Comparison of ENCODE assay signal across 19 mouse cellular contexts in the genomic region with DNA sequence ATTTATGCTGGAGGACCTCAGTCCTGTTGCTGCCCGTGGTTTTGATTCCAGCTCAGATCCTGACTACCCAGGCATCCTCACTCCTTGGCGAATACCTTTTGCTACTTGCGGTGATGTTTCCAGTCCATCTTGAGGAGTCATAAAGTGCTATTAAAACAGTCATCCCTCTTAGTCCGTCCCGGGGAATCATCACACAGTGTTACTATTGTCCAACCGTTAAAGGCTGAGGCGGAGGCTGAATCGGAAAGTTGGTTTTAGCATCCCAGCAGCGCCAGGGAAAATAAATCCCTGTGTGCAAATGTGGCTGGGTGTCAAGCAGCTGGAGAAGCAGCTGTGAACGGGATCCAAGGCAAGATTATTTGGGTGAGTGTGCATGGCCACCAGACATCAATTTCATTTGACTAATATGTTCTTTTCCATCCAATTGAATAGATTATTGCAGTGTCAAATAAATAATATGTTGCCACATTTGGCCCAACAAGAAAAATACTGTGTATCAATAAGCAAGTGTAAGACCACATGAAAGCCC.
DNase-seq lines count a peak whose midpoint lies in the region; ATAC-seq and TF ChIP-seq lines count a peak whose summit lies in the region.
"Had no signal": no experiment of that assay in that cellular context is flagged by ENCODE, and none has a peak within 500 bp of the region (broad histone marks: within the 10 kb centered on the region; RNA-seq: fewer than 3 reads in every experiment).

No protein-coding gene starts in this region.

- H3K27me3 ChIP-seq in heart, embryonic 12.5 days (replicated peaks): peaks cover 17% of the 10 kb centered on the region
- no peaks in the 10 kb centered on the region for H3K27me3 ChIP-seq in neural tube, embryonic 15.5 days (replicated peaks)
- no peaks in the 10 kb centered on the region for H3K27me3 ChIP-seq in forebrain, embryonic 12.5 days
- H3K27me3 ChIP-seq in intestine, embryonic 15.5 days (replicated peaks): no peaks in the 10 kb centered on the region
- H3K27me3 ChIP-seq: forebrain, embryonic 13.5 days; hindbrain, embryonic 15.5 days; kidney, embryonic 15.5 days; liver, embryonic 15.5 days had no signal

- H3K36me3 ChIP-seq in heart, embryonic 12.5 days: no peaks in the 10 kb centered on the region
- no peaks in the 10 kb centered on the region for H3K36me3 ChIP-seq in neural tube, embryonic 15.5 days
- H3K36me3 ChIP-seq in forebrain, embryonic 12.5 days (replicated peaks): no peaks in the 10 kb centered on the region
- no peaks in the 10 kb centered on the region for H3K36me3 ChIP-seq in intestine, embryonic 15.5 days
- H3K36me3 ChIP-seq: embryonic facial prominence, embryonic 10.5 days; hindbrain, embryonic 15.5 days; kidney, embryonic 15.5 days; liver, embryonic 15.5 days; midbrain, embryonic 10.5 days had no signal

- H3K9me3 ChIP-seq in heart, embryonic 12.5 days (replicated peaks): no peaks in the 10 kb centered on the region
- no peaks in the 10 kb centered on the region for H3K9me3 ChIP-seq in neural tube, embryonic 15.5 days (replicated peaks)
- no peaks in the 10 kb centered on the region for H3K9me3 ChIP-seq in forebrain, embryonic 12.5 days
- H3K9me3 ChIP-seq in intestine, embryonic 15.5 days: no peaks in the 10 kb centered on the region
- H3K9me3 ChIP-seq: embryonic facial prominence, embryonic 10.5 days; forebrain, embryonic 13.5 days; hindbrain, embryonic 15.5 days; kidney, embryonic 15.5 days; liver, embryonic 15.5 days; midbrain, embryonic 10.5 days had no signal

- TF ChIP-seq POLR2A in brain, embryonic 14.5 days (IDR thresholded peaks at IDR 0.05; ENCODE audit: borderline replicate concordance, extremely low read depth, insufficient read depth, insufficient read length, poor library complexity, severe bottlenecking): no peak

- no peaks in the 10 kb centered on the region for H3K4me1 ChIP-seq in heart, embryonic 12.5 days (replicated peaks)
- no peaks in the 10 kb centered on the region for H3K4me1 ChIP-seq in neural tube, embryonic 15.5 days
- H3K4me1 ChIP-seq in forebrain, embryonic 12.5 days: no peaks in the 10 kb centered on the region
- H3K4me1 ChIP-seq in intestine, embryonic 15.5 days (replicated peaks): no peaks in the 10 kb centered on the region
- H3K4me1 ChIP-seq: forebrain, embryonic 13.5 days; hindbrain, embryonic 15.5 days; kidney, embryonic 15.5 days; liver, embryonic 15.5 days; midbrain, embryonic 10.5 days had no signal

- no peak overlapping the region for H3K4me2 ChIP-seq in heart, embryonic 12.5 days
- 0 out of 2 replicates have a peak overlapping the region, but pooled peaks have one; percentile 19 for H3K4me2 ChIP-seq in neural tube, embryonic 15.5 days
- H3K4me2 ChIP-seq in forebrain, embryonic 12.5 days: no peak overlapping the region
- no peak overlapping the region for H3K4me2 ChIP-seq in intestine, embryonic 15.5 days (replicated peaks)
- H3K4me2 ChIP-seq: forebrain, embryonic 13.5 days; hindbrain, embryonic 15.5 days; kidney, embryonic 15.5 days; liver, embryonic 15.5 days had no signal

- peak; percentile 17 for DNase-seq in heart, adult 8-10 months (ENCODE audit: low spot score)
- DNase-seq in brain, embryonic 14.5 days (ENCODE audit: low read depth): peak; percentile 5
- peak; percentile 17 for DNase-seq in gastrocnemius, postnatal 14 days
- DNase-seq: adrenal gland, adult 8-10 months; cerebellum, adult 18-20 months; kidney, postnatal 4 days; right cerebral cortex, postnatal 14 days had no signal

- H3K4me3 ChIP-seq in heart, embryonic 12.5 days: no peak overlapping the region
- no peak overlapping the region for H3K4me3 ChIP-seq in neural tube, embryonic 15.5 days (replicated peaks)
- H3K4me3 ChIP-seq in forebrain, embryonic 12.5 days (replicated peaks): no peak overlapping the region
- H3K4me3 ChIP-seq in intestine, embryonic 15.5 days (replicated peaks): no peak overlapping the region
- H3K4me3 ChIP-seq: embryonic facial prominence, embryonic 10.5 days; forebrain, embryonic 13.5 days; hindbrain, embryonic 15.5 days; kidney, embryonic 15.5 days; liver, embryonic 15.5 days; midbrain, embryonic 10.5 days had no signal

- no peak for ATAC-seq in heart, embryonic 12.5 days (ENCODE audit: insufficient number of reproducible peaks, low FRiP score)
- ATAC-seq in neural tube, embryonic 15.5 days (ENCODE audit: low FRiP score): no peak
- no peak for ATAC-seq in forebrain, embryonic 12.5 days (ENCODE audit: low FRiP score)
- no peak for ATAC-seq in intestine, embryonic 15.5 days
- ATAC-seq: forebrain, embryonic 13.5 days; intestine, postnatal 0 days had no signal

- H3K9ac ChIP-seq in heart, embryonic 12.5 days: no peak overlapping the region
- H3K9ac ChIP-seq in neural tube, embryonic 15.5 days (replicated peaks): no peak overlapping the region
- no peak overlapping the region for H3K9ac ChIP-seq in forebrain, embryonic 12.5 days
- H3K9ac ChIP-seq in intestine, embryonic 15.5 days: no peak overlapping the region
- H3K9ac ChIP-seq: forebrain, embryonic 13.5 days; hindbrain, embryonic 15.5 days; kidney, embryonic 15.5 days; liver, embryonic 15.5 days had no signal

- intact Hi-C loops in gastrocnemius, postnatal 14 days (cut with DNase I; ENCODE audit: low total_unique reads): no loop called here

- no peak overlapping the region for H3K27ac ChIP-seq in heart, embryonic 12.5 days (ENCODE audit: poor library complexity, severe bottlenecking)
- H3K27ac ChIP-seq in neural tube, embryonic 15.5 days (replicated peaks): no peak overlapping the region
- no peak overlapping the region for H3K27ac ChIP-seq in forebrain, embryonic 12.5 days
- H3K27ac ChIP-seq in intestine, embryonic 15.5 days: no peak overlapping the region
- H3K27ac ChIP-seq: embryonic facial prominence, embryonic 10.5 days; forebrain, embryonic 13.5 days; hindbrain, embryonic 15.5 days; kidney, embryonic 15.5 days; liver, embryonic 15.5 days; macrophage; midbrain, embryonic 10.5 days had no signal

- WGBS in heart, embryonic 12.5 days: 72% methylated on average over 10 of the region's 10 CpGs
- 57% methylated on average over 10 of the region's 10 CpGs for WGBS in neural tube, embryonic 15.5 days
- 83% methylated on average over 10 of the region's 10 CpGs for WGBS in forebrain, embryonic 12.5 days
- 66% methylated on average over 10 of the region's 10 CpGs for WGBS in intestine, embryonic 15.5 days

- no peak for TF ChIP-seq CTCF in brain, embryonic 14.5 days (IDR thresholded peaks at IDR 0.05; ENCODE audit: borderline replicate concordance, extremely low read depth, insufficient read depth, insufficient read length)
